Mouse (Mus musculus) embryonic facial prominence, embryonic 10.5 days (tissue): Measurements from ENCODE around the gene Mrps7. TPM values are rescaled to one million over a fixed set of nuclear protein-coding genes. Genes with fewer than 3 reads are reported as not detected.

Experiments
- DNase-seq: peaks from one replicate; pipeline ENCODE4 v3.0.0-alpha.2; 2017; ENCODE audit warnings: low spot score
- H3K27ac ChIP-seq: fragments of 300-500 bp; sonication (generic); replicated peaks from 2 replicates; pipeline ENCODE4 v1.5.1; 2016; ENCODE audit warnings: mild to moderate bottlenecking
- H3K27me3 ChIP-seq: fragments of 300-500 bp; sonication (generic); replicated peaks from 2 replicates; pipeline ENCODE4 v1.6.1; 2016; ENCODE audit warnings: low read depth, mild to moderate bottlenecking; ENCODE audit not compliant: poor library complexity, severe bottlenecking
- H3K36me3 ChIP-seq: fragments of 300-500 bp; sonication (generic); replicated peaks from 2 replicates; pipeline ENCODE4 v1.6.1; 2016; ENCODE audit warnings: mild to moderate bottlenecking, moderate library complexity
- H3K4me1 ChIP-seq: fragments of 300-500 bp; sonication (generic); 2 replicates; pipeline ENCODE4 v1.6.1; 2016
- H3K4me3 ChIP-seq: fragments of 300-500 bp; sonication (generic); 2 replicates; pipeline ENCODE4 v1.5.1; 2016; ENCODE audit warnings: mild to moderate bottlenecking, moderate library complexity
- H3K9me3 ChIP-seq: fragments of 300-500 bp; sonication (generic); 2 replicates; pipeline ENCODE4 v1.6.1; 2016; ENCODE audit warnings: mild to moderate bottlenecking
- WGBS: fragments of 180-500 bp; shearing (Covaris S2); methylation state at CpG from one replicate; pipeline ENCODE4 v1.1.7; 2016; 5-methylcytosine and 5-hydroxymethylcytosine counted together
- polyA plus RNA-seq: library from polyadenylated mRNA; unstranded; fragments of >200 nt; fragmentation: Nextera tagmentation; extraction: Ambion mirVana; gene quantifications from 2 replicates; pipeline ENCODE4 v1.2.1, GENCODE M21; 2016

Mrps7 gene
- polyA plus RNA-seq, 1 experiment from 2014 or later, result 101 TPM

GRCm38 (mm10) chr11:115649706-115650105, 46.0 kb downstream of the Mrps7 start:
- Histone ChIP-seq H3K4me1 (no peaks in the 10 kb centered on the region), H3K4me3 (no peak overlapping the region), H3K36me3 (peaks cover 77% of the 10 kb centered on the region), H3K27me3 (no peaks in the 10 kb centered on the region), H3K27ac (no peak overlapping the region), H3K9me3 (no peaks in the 10 kb centered on the region)
- no peak for DNase-seq
- 66% methylated on average over 10 of the region's 10 CpGs for WGBS

GRCm38 (mm10) chr11:115651680-115652079, 48.0 kb downstream of the Mrps7 start:
- H3K4me1 ChIP-seq, result no peaks in the 10 kb centered on the region
- H3K36me3 ChIP-seq, result peaks cover 72% of the 10 kb centered on the region
- no peak overlapping the region for H3K4me3 ChIP-seq
- no peaks in the 10 kb centered on the region for H3K27me3 ChIP-seq
- H3K27ac ChIP-seq, result no peak overlapping the region
- DNase-seq, result no peak
- 88% methylated on average over 3 of the region's 3 CpGs for WGBS
- H3K9me3 ChIP-seq, result no peaks in the 10 kb centered on the region

- no peaks in the 10 kb centered on the region for H3K9me3 ChIP-seq
- no peak overlapping the region for H3K4me3 ChIP-seq
- no peak overlapping the region for H3K27ac ChIP-seq
- no peaks in the 10 kb centered on the region for H3K27me3 ChIP-seq
- H3K4me1 ChIP-seq, result no peaks in the 10 kb centered on the region
- WGBS, result 91% methylated on average over 3 of the region's 3 CpGs
- no peak for DNase-seq
- peaks cover 61% of the 10 kb centered on the region for H3K36me3 ChIP-seq
These were observed 49.5 kb downstream of the Mrps7 start for GRCm38 (mm10) chr11:115653194-115653593.

GRCm38 (mm10) chr11:115654128-115654527, 50.4 kb downstream of the Mrps7 start:
- no peak for DNase-seq
- Histone ChIP-seq H3K4me1 (no peaks in the 10 kb centered on the region), H3K9me3 (no peaks in the 10 kb centered on the region), H3K27me3 (no peaks in the 10 kb centered on the region), H3K4me3 (no peak overlapping the region), H3K36me3 (peaks cover 52% of the 10 kb centered on the region), H3K27ac (no peak overlapping the region)
- 83% methylated on average over 2 of the region's 2 CpGs for whole genome bisulfite sequencing

Other genes with a start within 250 kb of the Mrps7 start
- gene Hid1, start 236.2 kb upstream of the Mrps7 start, polyA plus RNA-seq, result 8.6 and 9.6 TPM in 2 replicates
- 15.6 and 16.4 TPM in 2 replicates for gene Cdr2l, start 222.0 kb upstream of the Mrps7 start, polyA plus RNA-seq
- 221 and 228 TPM in 2 replicates for gene Mrpl58, start 200.2 kb upstream of the Mrps7 start, polyA plus RNA-seq
- 880 and 890 TPM in 2 replicates for gene Atp5h, start 184.0 kb upstream of the Mrps7 start, polyA plus RNA-seq
- gene Kctd2, start 183.8 kb upstream of the Mrps7 start, polyA plus RNA-seq, result 14.8 and 17.3 TPM in 2 replicates
- 0.15 TPM in 1 of 2 replicates, not detected in the other for gene Trim80, start 163.4 kb upstream of the Mrps7 start, polyA plus RNA-seq
- gene Slc16a5, start 141.5 kb upstream of the Mrps7 start, polyA plus RNA-seq, result 0.28 and 0.34 TPM in 2 replicates
- gene Armc7, start 128.3 kb upstream of the Mrps7 start, polyA plus RNA-seq, result 9.0 and 9.9 TPM in 2 replicates
- gene Nt5c, start 112.1 kb upstream of the Mrps7 start, polyA plus RNA-seq, result 90.9 and 92.2 TPM in 2 replicates
- 592 and 614 TPM in 2 replicates for gene Jpt1, start 89.5 kb upstream of the Mrps7 start, polyA plus RNA-seq
- 1,425 and 1,473 TPM in 2 replicates for gene Sumo2, start 67.6 kb upstream of the Mrps7 start, polyA plus RNA-seq
- 252 and 253 TPM in 2 replicates for gene Nup85, start 39.5 kb upstream of the Mrps7 start, polyA plus RNA-seq
- 29.6 and 33.3 TPM in 2 replicates for gene Gga3, start 126 bp downstream of the Mrps7 start, polyA plus RNA-seq
- gene Mif4gd, start 9.0 kb downstream of the Mrps7 start, polyA plus RNA-seq, result 19.4 and 19.8 TPM in 2 replicates
- gene Slc25a19, start 24.4 kb downstream of the Mrps7 start, polyA plus RNA-seq, result 23.5 and 24.6 TPM in 2 replicates
- 73.5 and 76.0 TPM in 2 replicates for gene Grb2, start 104.7 kb downstream of the Mrps7 start, polyA plus RNA-seq
- gene Tmem94, start 161.5 kb downstream of the Mrps7 start, polyA plus RNA-seq, result 34.6 and 38.9 TPM in 2 replicates
- 20.3 and 20.4 TPM in 2 replicates for gene Caskin2, start 209.7 kb downstream of the Mrps7 start, polyA plus RNA-seq
- 40.3 and 40.6 TPM in 2 replicates for gene Tsen54, start 210.8 kb downstream of the Mrps7 start, polyA plus RNA-seq
- gene Llgl2, start 220.1 kb downstream of the Mrps7 start, polyA plus RNA-seq, result 15.3 and 15.5 TPM in 2 replicates